Mouse (Mus musculus) mature B cell (primary cell): Measurements from ENCODE around the gene Mpz.

Experiments
- in situ Hi-C: fragments of 300-500 bp; cut with MboI; formaldehyde crosslinking; loops from 2 replicates; pipeline ENCODE4 v1.14.3; 2019

Gene Mpz

GRCm38 (mm10) chr1:171187851-171188700, 37.6 kb downstream of the Mpz start:
- in situ Hi-C loops, result no loop called here

- in situ Hi-C loops, result no loop called here
Observed at GRCm38 (mm10) chr1:171189046-171189445, 38.5 kb downstream of the Mpz start.

- in situ Hi-C loops, result no loop called here
Observed at GRCm38 (mm10) chr1:171189476-171190114, 39.1 kb downstream of the Mpz start.

- in situ Hi-C loops, result no loop called here
Observed at GRCm38 (mm10) chr1:171190832-171191231, 40.3 kb downstream of the Mpz start.

- in situ Hi-C loops, result no loop called here
Observed at GRCm38 (mm10) chr1:171192283-171192682, 41.8 kb downstream of the Mpz start.

- in situ Hi-C loops, result no loop called here
Observed at GRCm38 (mm10) chr1:171193093-171193840, 42.8 kb downstream of the Mpz start.

GRCm38 (mm10) chr1:171193911-171194830, 43.7 kb downstream of the Mpz start:
- in situ Hi-C loops, result no loop called here

GRCm38 (mm10) chr1:171195046-171195822, 44.7 kb downstream of the Mpz start:
- in situ Hi-C loops, result no loop called here

GRCm38 (mm10) chr1:171195887-171196397, 45.4 kb downstream of the Mpz start, which contains the start of gene Pcp4l1:
Gene Pcp4l1, minus strand, starts transcription at chr1:171196268.
- in situ Hi-C loops, result no loop called here

- in situ Hi-C loops, result no loop called here
Observed at GRCm38 (mm10) chr1:171199532-171199931, 49.0 kb downstream of the Mpz start.

- in situ Hi-C loops, result no loop called here
Observed at GRCm38 (mm10) chr1:171200769-171201168, 50.3 kb downstream of the Mpz start.

- in situ Hi-C loops, result no loop called here
Observed at GRCm38 (mm10) chr1:171203471-171204248, 53.1 kb downstream of the Mpz start.

- in situ Hi-C loops, result no loop called here
Observed at GRCm38 (mm10) chr1:171204249-171204644, 53.7 kb downstream of the Mpz start.

- in situ Hi-C loops, result no loop called here
Observed at GRCm38 (mm10) chr1:171205704-171206493, 55.4 kb downstream of the Mpz start.

GRCm38 (mm10) chr1:171209409-171209808, 58.9 kb downstream of the Mpz start:
- in situ Hi-C loops, result no loop called here
